24 mouse cellular contexts compared by ENCODE assay signal in the genomic region with DNA sequence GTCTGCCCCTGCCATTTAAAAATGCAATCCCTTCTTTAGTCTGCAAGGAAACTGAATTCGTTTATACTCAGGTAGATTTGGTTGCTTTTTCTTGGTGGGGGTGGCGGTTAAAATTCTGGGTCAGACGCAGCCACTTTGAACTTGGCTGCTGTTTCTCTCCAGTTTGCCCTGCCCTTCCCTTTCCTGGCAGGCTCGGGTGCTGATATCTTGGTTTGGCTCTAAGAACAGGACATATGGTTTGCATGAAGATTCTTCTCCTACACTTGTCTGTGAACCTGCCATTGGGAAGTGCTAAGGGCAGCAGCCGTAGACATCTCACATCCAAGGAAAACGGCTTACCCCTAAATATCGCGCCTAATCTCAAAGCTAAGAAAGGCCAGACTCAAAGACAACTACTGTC. TPM values are rescaled to one million over a fixed set of nuclear protein-coding genes. Genes with fewer than 3 reads are reported as not detected.
DNase-seq lines count a peak whose midpoint lies in the region; ATAC-seq and TF ChIP-seq lines count a peak whose summit lies in the region.
"Had no signal": no experiment of that assay in that cellular context is flagged by ENCODE, and none has a peak within 500 bp of the region (broad histone marks: within the 10 kb centered on the region; RNA-seq: fewer than 3 reads in every experiment).

No protein-coding gene starts in this region.

- WGBS in heart, embryonic 11.5 days (ENCODE audit: insufficient replicate concordance) = 73% methylated on average over 8 of the region's 8 CpGs
- 38% methylated on average over 8 of the region's 8 CpGs for WGBS in heart, adult 2 months
- WGBS in heart, embryonic 10.5 days = 77% methylated on average over 8 of the region's 8 CpGs

- H3K9ac ChIP-seq in heart, embryonic 11.5 days (ENCODE audit: low read depth, low read length) = no peak overlapping the region
- no peak overlapping the region for H3K9ac ChIP-seq in heart, adult 2 months (ENCODE audit: low read depth, low read length)
- H3K9ac ChIP-seq: embryonic facial prominence, embryonic 12.5 days; forebrain, embryonic 13.5 days; forebrain, embryonic 15.5 days; forebrain, postnatal 0 days had no signal

- TF ChIP-seq POLR2A in heart, adult 2 months (IDR thresholded peaks at IDR 0.05; ENCODE audit: insufficient read depth, low read depth, low read length) = no peak

- TF ChIP-seq CTCF in heart, adult 2 months (IDR thresholded peaks at IDR 0.05) = no peak

- no peak for TF ChIP-seq EP300 in heart, adult 2 months (IDR thresholded peaks at IDR 0.05; ENCODE audit: insufficient read depth, low read depth, low read length)

- DNase-seq in cerebellum, postnatal 10 days = peak; percentile 39 to 57
- no peak for DNase-seq in cerebellum, adult 11-12 months
- DNase-seq in heart, adult 11 months = peak; percentile 92
- DNase-seq in heart, adult 2 months = peak in 1 of 2 experiments; percentile 37
- no peak for DNase-seq in heart, postnatal 4 days
- DNase-seq in heart, postnatal 10 days = peak; percentile 27 to 45
- DNase-seq in heart, embryonic 10.5 days (ENCODE audit: low spot score) = no peak
- DNase-seq: adrenal gland, adult 8-10 months; adrenal gland, postnatal 14 days; adrenal gland, postnatal 36 days; B cell, adult 2 months; cerebellum, adult 2 months; cerebellum, adult 9-10 months; forebrain, postnatal 0 days had no signal

- H3K27me3 ChIP-seq in heart, embryonic 11.5 days (ENCODE audit: control insufficient read depth, insufficient read depth, low read length) = no peaks in the 10 kb centered on the region
- no peaks in the 10 kb centered on the region for H3K27me3 ChIP-seq in heart, adult 2 months (ENCODE audit: control insufficient read depth, insufficient read depth, low read length)
- no peaks in the 10 kb centered on the region for H3K27me3 ChIP-seq in heart, embryonic 10.5 days (ENCODE audit: insufficient read depth, poor library complexity, severe bottlenecking)
- H3K27me3 ChIP-seq: CH12.LX; embryonic facial prominence, embryonic 12.5 days; forebrain, embryonic 13.5 days; forebrain, embryonic 15.5 days had no signal

- H3K9me3 ChIP-seq in heart, embryonic 11.5 days (replicated peaks; ENCODE audit: control insufficient read depth, low read length) = no peaks in the 10 kb centered on the region
- no peaks in the 10 kb centered on the region for H3K9me3 ChIP-seq in heart, embryonic 10.5 days
- H3K9me3 ChIP-seq: embryonic facial prominence, embryonic 10.5 days; embryonic facial prominence, embryonic 12.5 days; forebrain, embryonic 13.5 days; forebrain, embryonic 15.5 days; G1E had no signal

- H3K36me3 ChIP-seq in heart, embryonic 11.5 days (ENCODE audit: control insufficient read depth, insufficient read depth, low read length) = peaks cover 5% of the 10 kb centered on the region
- H3K36me3 ChIP-seq in heart, adult 2 months (ENCODE audit: control insufficient read depth, insufficient read depth, low read length) = peaks cover 14% of the 10 kb centered on the region
- peaks cover 18% of the 10 kb centered on the region; the same call in 1 of the 2 replicates for H3K36me3 ChIP-seq in heart, embryonic 10.5 days
- H3K36me3 ChIP-seq: embryonic facial prominence, embryonic 10.5 days; embryonic facial prominence, embryonic 12.5 days; forebrain, embryonic 15.5 days; G1E had no signal

- ATAC-seq in heart, embryonic 11.5 days (replicated peaks; ENCODE audit: insufficient number of reproducible peaks, low FRiP score, low TSS enrichment) = no peak
- ATAC-seq: activated CD4-positive, CD25-positive, alpha-beta regulatory T cell, adult 4 months; CD4-positive, CD25-positive, alpha-beta regulatory T cell, adult 4 months; forebrain, embryonic 13.5 days; forebrain, embryonic 15.5 days; forebrain, postnatal 0 days; Patski had no signal

- no peaks in the 10 kb centered on the region for H3K79me2 ChIP-seq in heart, adult 2 months (replicated peaks; ENCODE audit: control insufficient read depth, insufficient read depth, low read length)

- H3K4me1 ChIP-seq in heart, embryonic 11.5 days (ENCODE audit: control insufficient read depth, insufficient read depth, low read length) = 0 out of 2 replicates have a peak, but pooled peaks cover 4% of the 10 kb centered on the region
- H3K4me1 ChIP-seq in heart, adult 2 months (ENCODE audit: control insufficient read depth, insufficient read depth, low read length) = no peaks in the 10 kb centered on the region; the same call in 1 of the 2 replicates
- peaks cover 10% of the 10 kb centered on the region; the same call in 1 of the 2 replicates for H3K4me1 ChIP-seq in heart, embryonic 10.5 days
- H3K4me1 ChIP-seq: forebrain, embryonic 13.5 days had no signal

- H3K4me2 ChIP-seq in heart, embryonic 11.5 days = no peak overlapping the region
- H3K4me2 ChIP-seq: embryonic facial prominence, embryonic 12.5 days; forebrain, embryonic 13.5 days; forebrain, embryonic 15.5 days had no signal

- H3K4me3 ChIP-seq in heart, embryonic 11.5 days (ENCODE audit: low read depth, low read length) = no peak overlapping the region
- H3K4me3 ChIP-seq in heart, adult 2 months = no peak overlapping the region
- no peak overlapping the region for H3K4me3 ChIP-seq in heart, embryonic 10.5 days
- H3K4me3 ChIP-seq: embryonic facial prominence, embryonic 10.5 days; embryonic facial prominence, embryonic 12.5 days; forebrain, embryonic 13.5 days; forebrain, embryonic 15.5 days had no signal

- H3K27ac ChIP-seq in heart, embryonic 11.5 days (ENCODE audit: low read depth, low read length) = no peak overlapping the region
- H3K27ac ChIP-seq in heart, adult 2 months = 0 out of 2 replicates have a peak overlapping the region, but pooled peaks have one; percentile 15
- no peak overlapping the region for H3K27ac ChIP-seq in heart, embryonic 10.5 days
- H3K27ac ChIP-seq: embryonic facial prominence, embryonic 10.5 days; embryonic facial prominence, embryonic 12.5 days; forebrain, embryonic 13.5 days; forebrain, embryonic 15.5 days had no signal

- intact Hi-C loops in heart, adult 2 months (cut with DNase I) = no loop called here
- intact Hi-C loops in heart, postnatal 10 days (cut with DNase I) = no loop called here

RNA-seq across cellular contexts. Expression of a gene that starts 41.0 kb away (rescaled TPM):
- 2.2 and 3.0 TPM in 2 replicates for polyA plus RNA-seq in heart, embryonic 11.5 days (2014; fragmentation: Nextera tagmentation; extraction: Ambion mirVana)
- 10 to 100 TPM; 21.5 to 23.6 TPM for total RNA-seq in heart, adult 2 months (2021)
- 32.4 and 46.9 TPM in 2 replicates for polyA plus RNA-seq in heart, adult 2 months (2012; rRNA removed)
- total RNA-seq in heart, postnatal 4 days (2021) = 10 to 100 TPM; 20.7 to 21.7 TPM
- total RNA-seq in heart, postnatal 10 days (2021) = 10 to 100 TPM; 40.4 to 46.7 TPM
- 0.70 and 1.4 TPM in 2 replicates for polyA plus RNA-seq in heart, embryonic 10.5 days (2016; fragmentation: Nextera tagmentation; extraction: Ambion mirVana)
- total RNA-seq: CH12.LX had no signal
- polyA plus RNA-seq: CD4-positive, CD25-positive, alpha-beta regulatory T cell, adult 4 months; G1E; Patski had no signal

Comparison
In these comparisons a context has a peak if more than half of its experiments do, and no peak if none do; other contexts are left out.
1. DNase-seq: peak in cerebellum, postnatal 10 days (2 of 2), heart, adult 11 months (single experiment) and heart, postnatal 10 days (2 of 2); none in cerebellum, adult 11-12 months (single experiment), heart, postnatal 4 days (single experiment) and heart, embryonic 10.5 days (single experiment).